Mouse (Mus musculus): Measurements from ENCODE around the gene Tead1.
A peak's percentile ranks its signal among the peaks of the same experiment; 100 is the strongest.

Gene Tead1

GRCm38 (mm10) chr7:112679171-112679512 lies at the start of gene Tead1:
Gene Tead1, plus strand, starts transcription at chr7:112679318.
- peak; percentile 91 for DNase-seq (ENCODE audit: low spot score)

GRCm38 (mm10) chr7:112634505-112635213 lies 44.5 kb upstream of the Tead1 start:
- peak; percentile 74 for DNase-seq (ENCODE audit: low spot score)

GRCm38 (mm10) chr7:112635936-112636335 lies 43.2 kb upstream of the Tead1 start:
- DNase-seq (ENCODE audit: low spot score): no peak

- DNase-seq (ENCODE audit: low spot score): no peak
Observed at GRCm38 (mm10) chr7:112643866-112644543, 35.1 kb upstream of the Tead1 start.

GRCm38 (mm10) chr7:112644701-112645100 lies 34.4 kb upstream of the Tead1 start:
- peak; percentile 79 for DNase-seq (ENCODE audit: low spot score)

DNA sequence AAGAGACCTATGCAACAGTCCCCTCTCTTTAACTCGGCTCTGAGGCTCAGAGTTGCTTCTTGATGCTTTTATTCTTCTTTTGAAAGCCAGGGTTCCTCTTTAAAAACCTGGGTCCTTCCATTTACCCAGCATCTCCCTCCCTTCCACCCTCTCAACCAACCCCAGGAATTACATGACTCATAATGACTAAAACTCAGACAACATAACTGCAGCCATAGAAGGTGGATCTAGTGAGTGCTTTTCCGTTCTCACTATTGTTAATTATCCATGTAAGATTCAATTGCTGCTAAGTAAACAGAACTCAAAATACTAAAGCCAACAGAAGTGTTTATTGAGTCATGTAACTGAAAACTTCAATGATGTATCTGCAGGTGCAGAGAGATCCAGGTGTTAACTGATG lies 33.4 kb upstream of the Tead1 start:
- DNase-seq (ENCODE audit: low spot score): peak; percentile 10

DNA sequence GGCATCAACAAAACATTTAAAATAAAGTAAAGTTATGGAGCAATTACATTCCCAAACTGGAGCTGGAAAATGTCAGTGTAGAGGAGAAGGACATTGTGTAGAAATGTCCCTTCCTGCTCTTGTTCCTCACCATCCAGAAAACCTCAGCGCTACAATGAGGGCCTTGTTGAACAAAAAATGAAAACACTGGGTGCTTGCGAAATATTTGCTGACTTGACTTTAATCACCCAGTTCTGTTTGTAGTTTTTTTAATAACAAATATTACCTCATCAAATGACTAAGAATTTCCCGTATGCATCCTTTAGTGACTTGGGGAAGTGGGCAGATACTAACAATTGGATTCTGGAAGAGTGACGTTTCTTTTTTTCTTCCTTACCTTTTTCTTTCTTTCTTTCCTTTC lies 31.7 kb upstream of the Tead1 start:
- peak; percentile 49 for DNase-seq (ENCODE audit: low spot score)

GRCm38 (mm10) chr7:112656141-112656662 lies 22.9 kb upstream of the Tead1 start:
- peak; percentile 77 for DNase-seq (ENCODE audit: low spot score)

DNA sequence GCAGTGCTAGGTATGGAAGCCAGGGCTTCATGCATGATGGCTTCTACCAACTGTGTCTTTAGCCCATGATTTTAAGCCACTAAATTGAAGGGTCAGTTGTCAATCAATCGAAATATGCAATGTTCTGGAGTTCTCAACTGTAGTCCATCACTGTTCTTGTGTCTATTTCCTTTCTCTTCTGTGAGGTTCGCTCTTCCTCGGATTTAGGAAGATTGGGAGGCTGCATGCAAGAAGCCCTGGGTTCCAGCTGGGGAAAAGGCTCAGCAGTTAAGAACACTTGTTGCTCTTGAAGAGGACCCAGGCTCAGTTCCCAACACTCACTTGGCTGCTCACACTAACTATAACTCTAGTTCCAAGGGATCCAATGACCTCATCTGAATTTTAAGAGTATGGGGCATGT lies 20.2 kb upstream of the Tead1 start:
- no peak for DNase-seq (ENCODE audit: low spot score)

DNA sequence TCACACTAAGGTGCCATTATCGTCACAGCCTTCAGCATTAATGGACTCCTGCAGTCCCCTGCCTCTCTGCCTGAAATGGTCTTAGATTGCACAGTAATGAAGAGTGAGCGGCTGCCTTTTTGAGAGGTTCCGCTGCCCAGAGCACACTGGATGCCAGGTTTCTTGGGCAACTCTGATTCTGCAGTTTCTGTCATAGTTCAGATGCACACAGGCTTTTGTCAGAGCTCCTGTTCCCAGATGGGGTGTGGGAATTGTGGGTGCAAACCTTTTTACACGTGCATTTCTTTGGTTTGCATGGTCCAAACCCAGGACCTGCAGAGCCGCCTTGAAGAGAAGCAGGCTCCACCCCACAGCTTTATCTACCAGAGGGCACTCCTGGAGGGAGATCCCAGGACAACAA lies 19.3 kb upstream of the Tead1 start:
- no peak for DNase-seq (ENCODE audit: low spot score)

DNA sequence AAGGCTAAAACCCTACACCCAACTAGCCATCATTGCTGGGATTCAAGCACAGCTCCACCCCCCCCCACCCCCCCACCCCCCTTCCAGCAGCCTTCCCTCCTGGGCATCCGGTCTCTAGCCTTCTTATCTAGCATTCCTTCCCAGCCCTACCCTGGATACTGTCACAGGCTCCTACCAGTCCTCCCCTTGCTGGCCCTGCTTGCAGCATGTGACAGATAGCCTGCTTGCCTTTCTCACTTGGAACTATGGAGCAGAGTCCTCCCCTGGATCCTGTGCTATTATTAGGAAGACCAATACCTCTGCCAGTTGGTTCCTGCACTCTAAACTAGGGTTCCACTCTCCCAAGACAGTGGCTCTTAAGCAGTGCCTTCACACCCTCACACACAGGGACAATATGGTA lies 18.8 kb upstream of the Tead1 start:
- DNase-seq (ENCODE audit: low spot score): peak; percentile 22

DNA sequence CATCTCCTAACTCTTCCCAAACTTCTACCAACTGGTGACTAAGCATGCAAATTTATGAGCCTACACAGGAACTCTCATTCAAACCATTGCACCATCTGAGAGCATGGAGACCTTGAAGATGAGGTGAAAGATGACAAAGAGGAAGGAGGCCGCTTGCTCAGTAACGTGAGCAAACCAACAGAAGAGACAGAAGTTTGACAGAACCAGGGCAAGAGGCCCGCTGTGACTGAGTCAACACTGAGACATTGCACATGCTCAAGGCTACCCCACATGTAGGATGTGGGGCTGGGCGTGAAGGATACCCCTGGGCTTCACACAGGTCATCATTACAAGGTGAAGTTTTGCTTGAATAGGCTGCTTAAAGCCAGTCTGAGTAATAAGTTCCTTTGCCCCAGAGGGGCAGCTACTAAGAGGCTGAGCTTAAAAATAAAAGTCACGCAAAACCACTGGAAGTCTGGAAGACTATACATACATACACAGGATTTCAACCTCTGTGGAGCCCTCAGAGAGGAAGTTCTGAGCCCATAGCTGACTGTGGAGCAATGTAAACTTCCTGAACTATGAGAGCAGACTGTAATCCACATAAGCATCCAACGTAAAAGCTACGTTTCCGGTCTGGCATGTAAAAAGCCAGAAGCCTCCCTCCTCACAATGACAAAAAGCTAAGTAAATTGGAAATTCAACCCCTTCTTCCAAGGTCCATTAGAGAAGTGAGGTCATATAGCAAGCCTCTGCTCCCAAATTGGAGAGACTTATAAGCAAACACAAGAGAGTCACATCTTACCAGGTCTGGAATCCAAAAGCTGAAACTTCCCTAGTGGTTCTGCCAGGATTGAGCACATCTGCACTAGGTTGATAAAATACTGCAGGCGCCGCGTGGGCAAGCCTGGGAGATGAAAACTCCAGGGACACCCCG lies 16.5 kb upstream of the Tead1 start:
- DNase-seq (ENCODE audit: low spot score): no peak

GRCm38 (mm10) chr7:112663314-112663966 lies 15.7 kb upstream of the Tead1 start:
- DNase-seq (ENCODE audit: low spot score): peak; percentile 58

GRCm38 (mm10) chr7:112669993-112670392 lies 9.1 kb upstream of the Tead1 start:
- no peak for DNase-seq (ENCODE audit: low spot score)

DNA sequence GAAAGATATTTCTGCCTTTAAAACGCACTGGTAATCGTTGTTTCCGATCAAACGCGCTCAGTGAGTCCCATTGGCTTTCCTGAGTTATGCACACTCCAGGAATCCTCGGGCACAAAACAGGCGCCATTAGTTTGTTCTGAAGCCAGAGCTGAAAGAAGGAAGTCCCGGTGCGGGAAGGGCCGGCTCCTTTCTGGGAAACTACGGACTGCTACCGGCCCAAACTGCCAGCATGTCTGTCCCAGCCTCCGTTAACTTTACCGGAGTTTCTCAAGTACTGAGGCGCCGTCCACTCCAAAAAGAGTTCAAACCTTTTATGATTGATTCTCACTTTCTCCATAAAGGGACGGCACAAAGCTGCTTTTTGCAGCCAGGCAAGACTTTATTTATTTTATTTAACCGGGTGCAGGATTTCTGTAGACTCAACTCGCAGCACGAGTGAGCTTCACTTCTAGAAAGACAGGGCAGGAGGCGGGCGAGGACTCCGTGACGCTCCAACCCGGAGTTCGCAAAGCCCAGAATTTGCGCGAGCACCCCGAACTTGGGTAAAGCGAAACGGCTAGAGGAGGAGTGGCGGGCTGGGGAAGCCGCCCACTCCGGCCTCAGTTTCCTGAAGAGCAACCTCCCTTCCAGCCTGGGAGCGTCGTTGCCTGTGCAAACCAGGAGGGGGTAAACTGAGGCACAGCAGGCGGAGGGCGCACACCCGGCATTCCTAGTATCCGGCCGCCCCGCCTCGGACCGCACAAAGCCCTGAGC lies 524 bp upstream of the Tead1 start:
- DNase-seq (ENCODE audit: low spot score): peak; percentile 68

GRCm38 (mm10) chr7:112679513-112680245 lies 561 bp downstream of the Tead1 start:
- peak; percentile 76 for DNase-seq (ENCODE audit: low spot score)

DNA sequence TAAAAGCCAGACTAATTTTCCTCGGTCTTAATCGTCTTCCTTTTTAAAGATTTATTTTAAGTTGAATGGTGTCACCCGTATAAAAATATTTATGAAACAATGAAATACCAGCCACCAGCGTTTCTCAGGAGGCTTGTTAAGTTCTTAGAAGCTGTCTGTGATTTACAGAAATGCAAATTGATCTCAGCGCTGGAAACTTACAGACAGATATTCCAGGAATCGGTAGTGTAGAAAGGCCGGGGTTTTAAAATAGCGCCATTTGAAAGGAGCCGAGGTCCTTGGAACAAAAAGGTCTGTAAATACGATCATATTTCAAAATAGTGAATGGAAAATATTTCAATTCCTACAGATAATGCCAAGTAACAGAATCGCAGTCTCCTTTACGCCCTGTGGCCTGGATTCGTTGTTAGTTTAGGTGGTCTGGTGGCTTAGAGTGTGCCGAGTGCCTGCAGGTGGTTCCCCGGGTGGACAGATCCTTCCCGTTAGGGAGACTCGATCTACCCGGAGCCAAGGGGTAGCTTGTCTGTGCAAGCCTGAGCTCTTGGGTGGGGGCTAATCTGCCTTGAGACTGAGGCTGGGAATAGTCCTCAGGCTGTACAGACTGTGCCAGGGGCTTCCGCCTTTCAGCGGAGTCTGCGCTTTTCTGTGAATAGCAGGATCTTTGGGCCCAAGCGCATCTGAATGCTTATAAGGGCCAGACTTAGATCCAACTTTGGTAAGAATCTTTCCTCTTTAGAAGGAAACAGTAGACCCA lies 1.6 kb downstream of the Tead1 start:
- no peak for DNase-seq (ENCODE audit: low spot score)

- DNase-seq (ENCODE audit: low spot score): no peak
Observed at GRCm38 (mm10) chr7:112684626-112685561, 5.8 kb downstream of the Tead1 start.

DNA sequence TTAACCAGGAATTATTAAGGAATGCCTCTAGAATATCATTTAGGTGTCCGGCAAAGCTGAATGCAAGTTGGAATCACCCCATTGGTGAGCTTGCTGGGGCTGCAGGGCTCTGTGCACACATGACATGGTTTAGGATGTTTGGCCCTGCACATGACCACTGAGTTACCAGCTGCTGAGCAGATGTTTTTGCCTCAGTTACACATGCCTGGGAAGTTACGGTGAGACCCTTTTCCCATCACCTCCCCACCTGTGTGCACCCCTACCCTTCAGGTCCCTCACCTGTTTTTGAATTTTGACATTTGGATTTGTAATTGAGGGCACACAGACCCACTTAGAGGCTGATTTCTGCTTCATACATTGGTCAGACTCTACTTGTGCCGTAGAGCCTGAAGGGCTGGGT lies 6.9 kb downstream of the Tead1 start:
- DNase-seq (ENCODE audit: low spot score): no peak

Data from lung, postnatal 25 days (tissue).